Mouse (Mus musculus): ENCODE data around the gene Wwtr1. TPM values are rescaled to one million over a fixed set of nuclear protein-coding genes. Genes with fewer than 3 reads are reported as not detected.

The Wwtr1 gene
- total RNA-seq (2021): 35.8 and 37.6 TPM in 2 replicates
- long read RNA-seq, full-length matches to known transcripts: 52 of 68 reads
- long read RNA-seq, partial matches to known transcripts: 16 of 68 reads
- long read RNA-seq, other reads (novel, unspliced or antisense): 0 of 68 reads

GRCm38 (mm10) chr3:57575660-57576055 lies at the start of gene Wwtr1:
Wwtr1 (minus strand) TSS chr3:57575910.
- peak; percentile 92 for DNase-seq

GRCm38 (mm10) chr3:57619718-57620117 lies 44.0 kb upstream of the Wwtr1 start:
- DNase-seq: peak; percentile 50

GRCm38 (mm10) chr3:57615652-57616051 lies 39.9 kb upstream of the Wwtr1 start:
- no peak for DNase-seq

- no peak for DNase-seq
Observed at GRCm38 (mm10) chr3:57612430-57612997, 36.8 kb upstream of the Wwtr1 start.

- DNase-seq: no peak
Observed at GRCm38 (mm10) chr3:57611776-57612175, 36.1 kb upstream of the Wwtr1 start.

GRCm38 (mm10) chr3:57604618-57605015 lies 28.9 kb upstream of the Wwtr1 start:
- DNase-seq: no peak

GRCm38 (mm10) chr3:57603891-57604617 lies 28.3 kb upstream of the Wwtr1 start:
- no peak for DNase-seq

GRCm38 (mm10) chr3:57602610-57603009 lies 26.9 kb upstream of the Wwtr1 start:
- no peak for DNase-seq

- DNase-seq: no peak
Observed at GRCm38 (mm10) chr3:57596566-57596965, 20.9 kb upstream of the Wwtr1 start.

GRCm38 (mm10) chr3:57595506-57595905 lies 19.8 kb upstream of the Wwtr1 start:
- DNase-seq: no peak

- no peak for DNase-seq
Observed at GRCm38 (mm10) chr3:57585967-57586366, 10.3 kb upstream of the Wwtr1 start.

- no peak for DNase-seq
Observed at GRCm38 (mm10) chr3:57583533-57583932, 7.8 kb upstream of the Wwtr1 start.

- DNase-seq: no peak
Observed at GRCm38 (mm10) chr3:57580426-57581195, 4.9 kb upstream of the Wwtr1 start.

- DNase-seq: peak; percentile 61
Observed at GRCm38 (mm10) chr3:57576056-57576824, 530 bp upstream of the Wwtr1 start.

GRCm38 (mm10) chr3:57574885-57575659 lies 638 bp downstream of the Wwtr1 start:
- peak; percentile 56 for DNase-seq

- no peak for DNase-seq
Observed at GRCm38 (mm10) chr3:57573898-57574570, 1.7 kb downstream of the Wwtr1 start.

- no peak for DNase-seq
Observed at GRCm38 (mm10) chr3:57572331-57572975, 3.3 kb downstream of the Wwtr1 start.

GRCm38 (mm10) chr3:57566655-57567054 lies 9.1 kb downstream of the Wwtr1 start:
- DNase-seq: no peak

GRCm38 (mm10) chr3:57563627-57564026 lies 12.1 kb downstream of the Wwtr1 start:
- no peak for DNase-seq

- DNase-seq: no peak
Observed at GRCm38 (mm10) chr3:57562996-57563506, 12.7 kb downstream of the Wwtr1 start.

All from adrenal gland, postnatal 25 days (tissue).